Mouse (Mus musculus) brain, embryonic 14.5 days (tissue): Measurements from ENCODE around the gene Uaca. TPM values are rescaled to one million over a fixed set of nuclear protein-coding genes. Genes with fewer than 3 reads are reported as not detected.

Source experiments
- DNase-seq: peaks from one replicate; pipeline ENCODE4 v3.0.0-alpha.2; 2011; ENCODE audit warnings: low read depth
- CTCF ChIP-seq: fragments of 200-500 bp; IDR thresholded peaks from 2 replicates; pipeline ENCODE4 v1.5.1; 2012; ENCODE audit warnings: inconsistent platforms, mild to moderate bottlenecking, moderate library complexity, borderline replicate concordance; ENCODE audit not compliant: insufficient read depth, insufficient read length; ENCODE audit errors: extremely low read depth
- POLR2A ChIP-seq: fragments of 200-500 bp; IDR thresholded peaks from 2 replicates; pipeline ENCODE4 v1.6.1; 2012; ENCODE audit warnings: mild to moderate bottlenecking, inconsistent platforms, borderline replicate concordance; ENCODE audit not compliant: poor library complexity, insufficient read depth, insufficient read length, severe bottlenecking; ENCODE audit errors: extremely low read depth
- polyA plus RNA-seq: library from polyadenylated mRNA; depleted of rRNA; stranded (reverse); fragments of >200 nt; gene quantifications from 2 replicates; pipeline ENCODE4 v1.2.3, GENCODE M21; 2012

Gene Uaca
- polyA plus RNA-seq, 1 experiment, result 18.2 TPM

DNA sequence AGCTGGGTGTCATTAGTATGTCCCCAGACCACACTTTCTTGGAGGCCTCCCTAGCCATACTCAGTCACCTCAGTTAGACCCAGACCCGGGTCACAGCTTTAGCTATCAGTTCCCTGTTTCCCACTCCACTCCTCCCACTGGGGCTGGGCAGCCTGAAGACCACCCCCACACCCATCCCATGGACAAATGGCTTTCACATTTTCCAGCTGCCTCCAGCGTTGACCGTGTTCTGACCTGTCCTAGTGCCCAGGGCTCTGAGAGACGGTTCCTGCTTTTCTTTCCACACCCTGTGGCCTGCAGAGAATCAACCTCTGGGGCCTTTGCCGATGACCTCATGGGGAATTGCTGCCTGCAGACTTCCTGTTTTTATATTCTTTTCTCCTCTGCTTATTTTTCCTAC lies 36.5 kb upstream of the Uaca start:
- no peak for TF ChIP-seq POLR2A
- no peak for TF ChIP-seq CTCF
- peak; percentile 21 for DNase-seq

DNA sequence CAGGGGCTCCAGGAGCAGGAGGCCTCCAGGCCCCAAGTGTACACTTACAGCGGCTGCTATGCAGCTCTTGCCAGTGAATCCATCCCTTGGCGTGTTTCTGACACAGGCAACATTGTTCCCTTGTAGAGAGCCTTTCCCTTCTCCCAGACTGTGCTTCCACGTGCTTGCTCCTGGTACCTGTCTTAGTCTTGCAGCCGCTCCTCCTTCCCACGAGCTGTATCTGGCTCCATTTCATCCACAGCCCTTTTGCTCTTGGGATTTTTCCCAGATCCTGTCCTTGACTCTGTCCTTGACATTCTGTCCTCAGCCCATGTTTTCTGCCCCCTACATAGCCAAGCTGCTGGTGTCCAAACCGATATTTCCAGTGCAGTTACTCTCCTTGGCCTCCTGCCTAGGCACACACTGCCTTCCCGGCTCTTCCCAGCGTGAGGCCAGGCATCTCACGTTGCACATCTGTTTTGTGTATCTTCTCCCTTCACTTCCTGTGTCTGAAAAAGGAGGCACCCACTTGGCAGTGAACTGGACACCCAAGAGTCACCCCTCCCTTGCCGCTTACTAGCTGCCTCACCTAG lies 34.8 kb upstream of the Uaca start:
- DNase-seq, result no peak
- no peak for TF ChIP-seq POLR2A
- TF ChIP-seq CTCF, result no peak

DNA sequence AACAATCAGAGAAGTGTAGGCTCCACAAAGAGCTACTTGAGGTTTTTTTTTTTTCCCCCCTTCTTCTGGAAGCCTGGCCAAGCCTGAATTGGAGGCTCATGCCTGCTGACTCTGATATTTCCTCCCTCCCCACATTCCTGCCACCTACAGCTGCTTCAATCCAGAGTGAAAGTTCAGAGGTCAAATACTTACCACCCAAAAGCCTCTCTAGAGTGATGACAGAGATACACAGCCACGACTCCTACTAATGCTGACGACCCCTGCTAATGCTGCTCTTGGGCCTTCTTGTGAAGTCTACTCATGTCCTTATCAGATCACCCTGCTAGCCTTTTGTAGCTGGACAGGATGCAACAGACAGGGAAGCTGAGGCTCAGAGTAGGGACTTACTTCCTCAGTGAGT lies 29.2 kb upstream of the Uaca start:
- DNase-seq, result no peak

DNA sequence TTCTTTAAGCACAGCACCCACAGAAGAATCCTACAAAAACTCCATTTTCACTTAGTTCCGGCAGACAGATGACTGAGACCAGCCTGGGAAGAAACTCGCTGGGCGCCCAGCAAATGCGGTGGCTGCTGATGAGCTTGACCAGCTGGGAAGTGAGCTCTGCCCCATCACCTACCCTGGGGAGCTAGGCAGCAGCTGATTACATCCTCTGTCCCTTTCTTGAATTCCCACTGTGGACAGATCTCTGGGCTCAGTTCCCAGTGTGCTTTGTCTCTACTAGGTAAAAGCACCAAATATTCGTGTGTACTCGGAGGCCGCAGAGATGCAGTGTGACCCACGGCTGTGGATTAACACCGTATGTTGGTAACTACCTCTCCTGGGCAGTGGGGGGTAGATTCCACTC lies 25.9 kb upstream of the Uaca start:
- no peak for TF ChIP-seq CTCF
- TF ChIP-seq POLR2A, result no peak
- peak; percentile 32 for DNase-seq

More for the DNA sequence above, 29.2 kb upstream of the Uaca start:
- TF ChIP-seq POLR2A, result no peak
- TF ChIP-seq CTCF, result no peak

DNA sequence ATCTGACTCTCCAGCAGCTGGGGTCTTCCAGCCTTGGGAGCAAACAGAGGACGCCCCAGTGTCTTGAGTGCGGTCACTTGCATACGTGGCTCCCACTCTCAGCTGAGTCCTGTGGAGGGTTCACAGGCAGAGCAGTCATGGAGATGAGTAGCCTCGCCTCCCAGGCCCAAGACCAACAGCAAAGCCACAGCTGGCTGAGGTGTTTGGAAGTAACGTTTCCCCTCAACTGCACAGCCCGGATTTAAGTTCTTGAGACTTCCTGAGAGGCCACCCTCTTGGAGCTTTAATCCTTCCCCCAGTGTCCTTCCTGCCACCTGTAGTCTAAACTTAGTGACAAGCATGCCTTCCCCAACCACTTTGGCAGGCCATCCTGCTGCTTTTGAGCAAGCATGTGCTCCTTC lies 24.6 kb upstream of the Uaca start:
- TF ChIP-seq POLR2A, result no peak
- no peak for TF ChIP-seq CTCF
- no peak for DNase-seq

DNA sequence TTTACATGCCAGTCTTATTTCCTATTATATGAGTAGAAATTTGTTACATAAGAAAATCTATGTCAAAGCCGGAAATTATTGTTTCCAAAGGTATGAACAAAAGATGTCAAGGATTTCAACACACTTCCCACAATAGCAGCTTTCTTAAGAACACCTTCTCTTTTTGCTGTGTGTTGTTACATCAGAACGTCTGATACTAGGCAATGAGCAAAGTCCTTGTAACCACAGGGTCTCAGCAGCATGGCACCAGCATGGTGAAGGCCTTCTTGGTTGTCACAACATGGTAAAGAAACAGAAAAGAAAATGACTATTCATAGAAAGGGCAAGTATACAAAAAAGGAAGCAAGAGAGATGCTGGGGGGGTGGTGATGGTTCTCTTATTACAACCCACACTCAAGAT lies 20.6 kb upstream of the Uaca start:
- TF ChIP-seq CTCF (no peak), POLR2A (no peak)
- DNase-seq, result no peak

DNA sequence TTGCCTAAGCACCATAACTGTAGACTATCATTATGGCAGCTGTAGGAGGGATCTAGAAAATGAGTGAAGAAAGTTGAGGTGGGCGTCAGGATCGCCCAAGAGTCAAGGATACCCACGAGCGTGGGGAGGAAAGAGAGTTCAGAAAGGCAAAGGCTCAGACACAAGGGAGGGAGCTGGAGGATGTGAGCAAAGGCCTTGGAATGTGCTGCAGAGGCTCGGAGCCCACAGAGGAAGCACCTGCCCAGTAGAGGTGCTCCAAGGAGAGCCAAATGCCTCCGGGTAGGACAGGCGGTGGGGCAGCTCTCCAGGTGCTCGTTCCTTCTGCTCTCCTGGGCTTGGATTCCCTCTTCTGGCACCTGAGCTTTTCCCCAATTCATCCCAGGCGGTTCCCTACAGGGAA lies 17.4 kb upstream of the Uaca start:
- TF ChIP-seq POLR2A (no peak), CTCF (no peak)
- no peak for DNase-seq

DNA sequence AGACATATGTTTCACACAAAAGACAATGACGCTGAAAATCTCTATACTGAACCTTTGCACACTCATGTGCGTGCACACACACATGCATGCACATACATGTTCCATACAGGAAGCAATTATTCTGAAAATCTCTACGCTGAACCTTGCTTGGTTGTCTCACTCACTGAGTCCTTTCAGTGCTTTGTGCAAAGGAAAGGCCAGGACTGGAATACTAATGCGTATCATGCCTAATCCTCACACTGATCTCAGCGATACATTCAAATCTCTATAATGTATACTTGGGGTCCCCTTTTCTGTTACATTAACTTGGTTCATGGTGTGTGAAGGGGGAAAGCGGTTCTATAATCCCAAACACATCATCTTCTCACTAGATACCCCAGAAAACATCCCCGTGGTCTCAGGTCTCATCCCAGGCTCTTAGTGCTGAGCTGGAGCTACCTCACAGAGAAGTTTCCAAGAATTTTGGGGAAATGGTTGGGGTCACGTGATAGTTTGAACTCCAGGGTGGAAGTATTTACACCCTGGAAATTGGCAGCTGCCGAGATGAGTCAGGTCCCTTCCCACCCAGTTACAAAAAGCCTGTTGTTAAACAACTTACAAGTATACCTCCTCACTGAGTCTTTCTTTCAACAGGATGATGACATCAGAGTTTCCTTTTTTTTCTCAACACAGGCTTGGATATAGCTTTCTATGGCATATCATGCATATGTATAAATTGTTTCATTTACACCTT lies 12.1 kb upstream of the Uaca start:
- peak; percentile 75 for DNase-seq
- TF ChIP-seq POLR2A (no peak), CTCF (no peak)

DNA sequence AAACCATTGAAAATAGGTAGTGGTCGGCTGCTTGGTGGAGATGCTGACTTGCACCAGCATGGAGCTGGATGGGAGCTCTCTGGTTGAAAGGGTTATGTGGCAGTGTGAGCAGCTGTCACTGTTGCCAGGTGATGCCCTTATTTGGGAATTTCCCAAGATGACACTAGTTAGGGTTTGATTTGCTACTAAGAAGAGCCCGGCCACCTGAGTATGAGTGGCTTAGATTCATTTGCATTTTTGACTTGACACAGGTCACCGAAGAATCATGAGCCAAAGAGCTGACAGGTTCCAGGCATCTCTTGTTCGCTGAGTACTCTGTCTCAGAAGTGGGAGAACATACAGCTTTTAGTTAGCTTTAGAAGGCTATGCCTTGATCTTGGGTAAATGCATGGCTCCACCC lies 9.3 kb upstream of the Uaca start:
- TF ChIP-seq POLR2A, result no peak
- TF ChIP-seq CTCF, result no peak
- DNase-seq, result no peak

DNA sequence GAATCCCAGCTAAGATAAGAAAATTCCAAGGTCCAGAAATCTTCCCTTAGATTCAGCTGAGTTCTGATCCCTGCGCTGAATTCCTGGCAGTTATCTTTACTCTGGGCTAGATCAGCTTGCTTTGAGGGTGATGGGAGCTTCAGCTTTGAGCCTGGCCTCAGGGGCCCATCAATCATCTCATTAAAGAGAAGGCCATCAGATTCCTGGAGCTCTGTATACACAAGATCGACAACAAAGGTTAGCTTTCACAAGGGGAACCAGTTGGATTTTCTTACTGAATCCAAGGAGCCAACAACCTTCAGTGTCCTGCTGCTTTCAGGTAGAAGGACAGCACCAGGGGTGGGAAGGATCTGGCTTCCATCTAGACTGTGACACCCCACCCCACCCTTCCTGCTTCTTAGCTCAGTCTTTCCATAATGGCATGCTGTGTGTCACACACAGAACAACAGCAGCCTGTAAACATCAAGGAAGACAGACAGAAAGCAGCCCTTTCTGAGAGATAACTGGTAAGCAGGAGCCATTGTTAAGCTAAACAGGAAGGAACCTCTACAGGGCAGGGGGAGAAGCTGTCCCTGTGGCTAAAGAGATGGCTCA lies 6.7 kb upstream of the Uaca start:
- DNase-seq, result no peak
- TF ChIP-seq CTCF (no peak), POLR2A (no peak)

DNA sequence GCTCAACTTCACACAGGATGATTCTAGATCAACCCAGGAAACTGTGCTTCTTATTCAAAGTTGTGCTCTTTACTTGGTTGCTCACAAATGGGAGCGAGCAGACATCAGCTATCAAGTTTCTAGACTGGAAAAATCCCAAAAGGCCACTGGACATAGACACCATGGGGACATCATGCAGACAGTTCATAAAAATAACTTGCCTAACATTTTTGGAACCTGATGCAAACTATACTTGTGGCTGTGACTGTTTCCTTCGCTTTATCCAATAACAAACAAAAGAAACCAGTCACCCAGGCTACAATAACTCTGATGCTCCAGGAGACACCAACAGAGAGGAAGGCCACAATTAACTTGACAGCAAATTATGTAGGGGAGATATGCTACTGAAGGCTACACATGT lies 4.1 kb upstream of the Uaca start:
- DNase-seq, result no peak
- no peak for TF ChIP-seq CTCF
- TF ChIP-seq POLR2A, result no peak
